Mouse (Mus musculus): ENCODE data around the gene Cdr2.
A peak's percentile ranks its signal among the peaks of the same experiment; 100 is the strongest.
"Not testable (repeated sequence)": the region's sequence is repeated elsewhere in the genome, so short reads cannot be mapped to it uniquely, and the experiment has no call there.

Gene Cdr2

GRCm38 (mm10) chr7:120982200-120982841 is at the start of gene Cdr2, which contains the start of gene Mfsd13b:
Gene Cdr2, minus strand, starts transcription at chr7:120982312.
Gene Mfsd13b, plus strand, starts transcription at chr7:120982509.
- peak; percentile 97 for DNase-seq (ENCODE audit: low spot score)

- DNase-seq (ENCODE audit: low spot score) = not testable (repeated sequence)
Observed at GRCm38 (mm10) chr7:121029947-121030346, 47.8 kb upstream of the Cdr2 start.

- DNase-seq (ENCODE audit: low spot score) = no peak
Observed at GRCm38 (mm10) chr7:121026300-121026699, 44.2 kb upstream of the Cdr2 start.

GRCm38 (mm10) chr7:121025221-121026008 is 43.3 kb upstream of the Cdr2 start:
- DNase-seq (ENCODE audit: low spot score) = no peak

GRCm38 (mm10) chr7:121020277-121020676 is 38.2 kb upstream of the Cdr2 start:
- DNase-seq (ENCODE audit: low spot score) = no peak

- DNase-seq (ENCODE audit: low spot score) = no peak
Observed at GRCm38 (mm10) chr7:121018778-121019177, 36.7 kb upstream of the Cdr2 start.

GRCm38 (mm10) chr7:121014486-121014885 is 32.4 kb upstream of the Cdr2 start:
- no peak for DNase-seq (ENCODE audit: low spot score)

GRCm38 (mm10) chr7:121011794-121012689 is 29.9 kb upstream of the Cdr2 start:
- no peak for DNase-seq (ENCODE audit: low spot score)

GRCm38 (mm10) chr7:121003793-121004418 is 21.8 kb upstream of the Cdr2 start:
- DNase-seq (ENCODE audit: low spot score) = no peak

GRCm38 (mm10) chr7:121002407-121002928 is 20.4 kb upstream of the Cdr2 start:
- DNase-seq (ENCODE audit: low spot score) = no peak

GRCm38 (mm10) chr7:121001879-121002278 is 19.8 kb upstream of the Cdr2 start:
- DNase-seq (ENCODE audit: low spot score) = no peak

- DNase-seq (ENCODE audit: low spot score) = no peak
Observed at GRCm38 (mm10) chr7:121000065-121000822, 18.1 kb upstream of the Cdr2 start.

- no peak for DNase-seq (ENCODE audit: low spot score)
Observed at GRCm38 (mm10) chr7:120999021-120999530, 17.0 kb upstream of the Cdr2 start.

- no peak for DNase-seq (ENCODE audit: low spot score)
Observed at GRCm38 (mm10) chr7:120991191-120991590, 9.1 kb upstream of the Cdr2 start.

- no peak for DNase-seq (ENCODE audit: low spot score)
Observed at GRCm38 (mm10) chr7:120982968-120983367, 856 bp upstream of the Cdr2 start.

GRCm38 (mm10) chr7:120980931-120981924 is 884 bp downstream of the Cdr2 start:
- peak; percentile 78 for DNase-seq (ENCODE audit: low spot score)

GRCm38 (mm10) chr7:120980041-120980440 is 2.1 kb downstream of the Cdr2 start:
- DNase-seq (ENCODE audit: low spot score) = no peak

GRCm38 (mm10) chr7:120977063-120977462 is 5.0 kb downstream of the Cdr2 start:
- DNase-seq (ENCODE audit: low spot score) = no peak

GRCm38 (mm10) chr7:120974001-120974400 is 8.1 kb downstream of the Cdr2 start:
- DNase-seq (ENCODE audit: low spot score) = no peak

All from testis, postnatal 14 days (tissue).